Mouse (Mus musculus) lung, embryonic 15.5 days (tissue): Measurements from ENCODE around the gene Dlg1. TPM values are rescaled to one million over a fixed set of nuclear protein-coding genes. Genes with fewer than 3 reads are reported as not detected.
A peak's percentile ranks its signal among the peaks of the same experiment; 100 is the strongest.

Experiments used
- ATAC-seq: fragments of 200-750 bp; cut with Nextera tagmentation; 2 replicates; pipeline ENCODE4 v1.8.0; 2017; ENCODE audit warnings: moderate number of reproducible peaks, borderline replicate concordance; ENCODE audit not compliant: low FRiP score, low TSS enrichment; ENCODE audit errors: extremely low read depth
- H3K27ac ChIP-seq: fragments of 300-500 bp; sonication (generic); 2 replicates; pipeline ENCODE4 v1.5.1; 2015; ENCODE audit warnings: moderate library complexity, mild to moderate bottlenecking, inconsistent platforms
- H3K27me3 ChIP-seq: fragments of 300-500 bp; sonication (generic); 2 replicates; pipeline ENCODE4 v1.6.1; 2015; ENCODE audit warnings: inconsistent platforms
- H3K36me3 ChIP-seq: fragments of 300-500 bp; sonication (generic); 2 replicates; pipeline ENCODE4 v1.6.1; 2015; ENCODE audit warnings: inconsistent platforms
- H3K4me1 ChIP-seq: fragments of 300-500 bp; sonication (generic); 2 replicates; pipeline ENCODE4 v1.6.1; 2015; ENCODE audit warnings: inconsistent platforms
- H3K4me2 ChIP-seq: fragments of 300-500 bp; sonication (generic); 2 replicates; pipeline ENCODE4 v1.6.1; 2015; ENCODE audit warnings: inconsistent platforms, mild to moderate bottlenecking, moderate library complexity
- H3K4me3 ChIP-seq: fragments of 300-500 bp; sonication (generic); 2 replicates; pipeline ENCODE4 v1.5.1; 2015; ENCODE audit warnings: mild to moderate bottlenecking, inconsistent platforms
- H3K9ac ChIP-seq: fragments of 300-500 bp; sonication (generic); 2 replicates; pipeline ENCODE4 v1.6.1; 2015; ENCODE audit warnings: inconsistent platforms
- H3K9me3 ChIP-seq: fragments of 300-500 bp; sonication (generic); 2 replicates; pipeline ENCODE4 v1.6.1; 2016; ENCODE audit warnings: inconsistent platforms
- WGBS: fragments of 180-500 bp; shearing (Covaris S2); methylation state at CpG from one replicate; pipeline ENCODE4 v1.1.7; 2015; 5-methylcytosine and 5-hydroxymethylcytosine counted together
- polyA plus RNA-seq: library from polyadenylated mRNA; unstranded; fragments of >200 nt; fragmentation: Nextera tagmentation; extraction: Ambion mirVana; gene quantifications from 2 replicates; pipeline ENCODE4 v1.2.1, GENCODE M21; 2015

The Dlg1 gene
- 21.4 and 23.0 TPM in 2 replicates for polyA plus RNA-seq

- peak within 1 kb of the TSS; percentile 97 for H3K27ac ChIP-seq
- no peaks in the 10 kb centered on the region for H3K9me3 ChIP-seq
- peak within 1 kb of the TSS; percentile 71 for H3K4me2 ChIP-seq
- peak within 1 kb of the TSS; percentile 98 for H3K4me3 ChIP-seq
- under 1% methylated on average over 89 of the region's 95 CpGs for WGBS
- no peaks in the 10 kb centered on the region for H3K27me3 ChIP-seq
- peak; percentile 97 for ATAC-seq
- H3K4me1 ChIP-seq = peaks cover 25% of the 10 kb centered on the region
- H3K9ac ChIP-seq = peak within 1 kb of the TSS; percentile 86
- peaks cover 13% of the 10 kb centered on the region for H3K36me3 ChIP-seq
Observed at GRCm38 (mm10) chr16:31663379-31664286, at the start of gene Dlg1. Gene Dlg1, plus strand, starts transcription at chr16:31663443.

- H3K4me3 ChIP-seq = no peak overlapping the region
- H3K4me2 ChIP-seq = no peak overlapping the region
- H3K36me3 ChIP-seq = no peaks in the 10 kb centered on the region
- no peaks in the 10 kb centered on the region for H3K9me3 ChIP-seq
- no peak for ATAC-seq
- H3K27me3 ChIP-seq = no peaks in the 10 kb centered on the region
- H3K27ac ChIP-seq = no peak overlapping the region
- H3K4me1 ChIP-seq = peaks cover 15% of the 10 kb centered on the region
- 82% methylated on average over 2 of the region's 2 CpGs for whole genome bisulfite sequencing
- no peak overlapping the region for H3K9ac ChIP-seq
Observed at GRCm38 (mm10) chr16:31616382-31616781, 46.9 kb upstream of the Dlg1 start.

- Histone ChIP-seq H3K4me1 (peaks cover 15% of the 10 kb centered on the region), H3K9ac (no peak overlapping the region), H3K9me3 (no peaks in the 10 kb centered on the region), H3K36me3 (no peaks in the 10 kb centered on the region), H3K27ac (no peak overlapping the region), H3K4me2 (no peak overlapping the region), H3K4me3 (no peak overlapping the region), H3K27me3 (no peaks in the 10 kb centered on the region)
- ATAC-seq = no peak
Observed at GRCm38 (mm10) chr16:31617128-31617527, 46.1 kb upstream of the Dlg1 start.

- H3K4me3 ChIP-seq = peak overlapping the region; percentile 21
- no peaks in the 10 kb centered on the region for H3K9me3 ChIP-seq
- peak overlapping the region; percentile 67 for H3K27ac ChIP-seq
Observed at GRCm38 (mm10) chr16:31617823-31618371, 45.3 kb upstream of the Dlg1 start.

GRCm38 (mm10) chr16:31618671-31619070, 44.6 kb upstream of the Dlg1 start:
- Histone ChIP-seq H3K9ac (no peak overlapping the region), H3K4me2 (peak overlapping the region; percentile 46), H3K4me1 (peaks cover 15% of the 10 kb centered on the region), H3K4me3 (no peak overlapping the region; the same call in 1 of the 2 replicates), H3K9me3 (no peaks in the 10 kb centered on the region), H3K27ac (peak overlapping the region; percentile 67), H3K36me3 (no peaks in the 10 kb centered on the region), H3K27me3 (no peaks in the 10 kb centered on the region)
- WGBS = 56% methylated on average over 9 of the region's 9 CpGs
- no peak for ATAC-seq

More at GRCm38 (mm10) chr16:31617823-31618371, 45.3 kb upstream of the Dlg1 start:
- peak; percentile 88; the same call in 1 of the 2 replicates for ATAC-seq
- Histone ChIP-seq H3K27me3 (no peaks in the 10 kb centered on the region), H3K4me2 (peak overlapping the region; percentile 46), H3K36me3 (no peaks in the 10 kb centered on the region), H3K4me1 (peaks cover 15% of the 10 kb centered on the region), H3K9ac (no peak overlapping the region)
- 11% methylated on average over 10 of the region's 10 CpGs for WGBS

- Histone ChIP-seq H3K4me1 (peaks cover 15% of the 10 kb centered on the region), H3K4me2 (no peak overlapping the region), H3K9me3 (no peaks in the 10 kb centered on the region), H3K27ac (no peak overlapping the region), H3K9ac (no peak overlapping the region), H3K27me3 (no peaks in the 10 kb centered on the region), H3K36me3 (no peaks in the 10 kb centered on the region), H3K4me3 (no peak overlapping the region)
- 64% methylated on average over 6 of the region's 6 CpGs for WGBS
- no peak for ATAC-seq
Observed at GRCm38 (mm10) chr16:31619675-31620335, 43.4 kb upstream of the Dlg1 start.

GRCm38 (mm10) chr16:31622356-31622755, 40.9 kb upstream of the Dlg1 start:
- H3K4me1 ChIP-seq = peaks cover 15% of the 10 kb centered on the region
- H3K27me3 ChIP-seq = no peaks in the 10 kb centered on the region
- WGBS = 80% methylated on average over 1 of the region's 1 CpGs
- no peak overlapping the region for H3K9ac ChIP-seq
- no peaks in the 10 kb centered on the region for H3K9me3 ChIP-seq
- no peak overlapping the region for H3K4me3 ChIP-seq
- no peaks in the 10 kb centered on the region for H3K36me3 ChIP-seq
- no peak overlapping the region for H3K27ac ChIP-seq
- H3K4me2 ChIP-seq = no peak overlapping the region
- ATAC-seq = no peak

- H3K27ac ChIP-seq = no peak overlapping the region
- peaks cover 8% of the 10 kb centered on the region for H3K4me1 ChIP-seq
- H3K9ac ChIP-seq = no peak overlapping the region
- no peak for ATAC-seq
- no peak overlapping the region for H3K4me3 ChIP-seq
- H3K4me2 ChIP-seq = no peak overlapping the region
- 58% methylated on average over 6 of the region's 6 CpGs for WGBS
- no peaks in the 10 kb centered on the region for H3K36me3 ChIP-seq
- H3K9me3 ChIP-seq = no peaks in the 10 kb centered on the region
- H3K27me3 ChIP-seq = no peaks in the 10 kb centered on the region
Observed at GRCm38 (mm10) chr16:31623136-31623535, 40.1 kb upstream of the Dlg1 start.

- WGBS = 71% methylated on average over 1 of the region's 1 CpGs
- no peak overlapping the region for H3K4me2 ChIP-seq
- no peak for ATAC-seq
- no peak overlapping the region for H3K27ac ChIP-seq
- no peaks in the 10 kb centered on the region for H3K4me1 ChIP-seq
- H3K9ac ChIP-seq = no peak overlapping the region
- H3K9me3 ChIP-seq = no peaks in the 10 kb centered on the region
- no peak overlapping the region for H3K4me3 ChIP-seq
- no peaks in the 10 kb centered on the region for H3K36me3 ChIP-seq
- no peaks in the 10 kb centered on the region for H3K27me3 ChIP-seq
Observed at GRCm38 (mm10) chr16:31624749-31625148, 38.5 kb upstream of the Dlg1 start.

- no peaks in the 10 kb centered on the region for H3K9me3 ChIP-seq
- H3K9ac ChIP-seq = no peak overlapping the region
- no peaks in the 10 kb centered on the region for H3K36me3 ChIP-seq
- H3K27me3 ChIP-seq = no peaks in the 10 kb centered on the region
- no peak overlapping the region for H3K4me2 ChIP-seq
- WGBS = 70% methylated on average over 6 of the region's 6 CpGs
- ATAC-seq = no peak
- H3K27ac ChIP-seq = no peak overlapping the region
- no peaks in the 10 kb centered on the region for H3K4me1 ChIP-seq
- no peak overlapping the region for H3K4me3 ChIP-seq
Observed at GRCm38 (mm10) chr16:31626331-31626730, 36.9 kb upstream of the Dlg1 start.

GRCm38 (mm10) chr16:31630381-31630780, 32.9 kb upstream of the Dlg1 start:
- Histone ChIP-seq H3K4me2 (no peak overlapping the region), H3K4me3 (no peak overlapping the region), H3K9me3 (no peaks in the 10 kb centered on the region), H3K9ac (no peak overlapping the region), H3K4me1 (no peaks in the 10 kb centered on the region), H3K36me3 (no peaks in the 10 kb centered on the region), H3K27ac (no peak overlapping the region), H3K27me3 (no peaks in the 10 kb centered on the region)
- WGBS = 94% methylated on average over 4 of the region's 4 CpGs
- no peak for ATAC-seq

GRCm38 (mm10) chr16:31631046-31631445, 32.2 kb upstream of the Dlg1 start:
- no peaks in the 10 kb centered on the region for H3K27me3 ChIP-seq
- no peaks in the 10 kb centered on the region for H3K9me3 ChIP-seq
- no peak for ATAC-seq
- no peak overlapping the region for H3K4me3 ChIP-seq
- H3K4me1 ChIP-seq = no peaks in the 10 kb centered on the region
- no peak overlapping the region for H3K9ac ChIP-seq
- no peak overlapping the region for H3K4me2 ChIP-seq
- no peaks in the 10 kb centered on the region for H3K36me3 ChIP-seq
- WGBS = 71% methylated on average over 3 of the region's 3 CpGs
- no peak overlapping the region for H3K27ac ChIP-seq
